Mouse (Mus musculus) lung, adult 2 months (tissue): ENCODE results near the gene Setd5. TPM values are rescaled to one million over a fixed set of nuclear protein-coding genes. Genes with fewer than 3 reads are reported as not detected.

Source experiments
- DNase-seq: peaks from one replicate; pipeline ENCODE4 v3.0.0; 2022
- H3K4me1 ChIP-seq: fragments of 200-500 bp; 2 replicates; pipeline ENCODE4 v1.6.1; 2011; ENCODE audit warnings: low read length; ENCODE audit not compliant: control insufficient read depth, insufficient read depth
- H3K4me3 ChIP-seq: fragments of 200-500 bp; replicated peaks from 2 replicates; pipeline ENCODE3; 2011; ENCODE audit warnings: low read depth, mild to moderate bottlenecking, control low read depth, low read length; ENCODE audit errors: extremely low read depth
- CTCF ChIP-seq: fragments of 200-500 bp; IDR thresholded peaks from 2 replicates; pipeline ENCODE4 v1.5.1; 2011; ENCODE audit warnings: mild to moderate bottlenecking, low read length, control low read depth; ENCODE audit not compliant: insufficient read depth
- POLR2A ChIP-seq: fragments of 200-500 bp; IDR thresholded peaks from 2 replicates; pipeline ENCODE4 v1.6.1; 2011; ENCODE audit warnings: low read depth, mild to moderate bottlenecking, control low read depth, low read length, borderline replicate concordance; ENCODE audit errors: extremely low read depth
- WGBS: fragments of 180-500 bp; shearing (Covaris S2); methylation state at CpG from one replicate; pipeline ENCODE4 v1.1.7; 2018; 5-methylcytosine and 5-hydroxymethylcytosine counted together
- polyA plus RNA-seq: library from polyadenylated mRNA; depleted of rRNA; stranded (reverse); fragments of >200 nt; gene quantifications from 2 replicates; pipeline ENCODE4 v1.2.3, GENCODE M21; 2012

The Setd5 gene
- polyA plus RNA-seq, 1 experiment = 30.6 TPM

DNA sequence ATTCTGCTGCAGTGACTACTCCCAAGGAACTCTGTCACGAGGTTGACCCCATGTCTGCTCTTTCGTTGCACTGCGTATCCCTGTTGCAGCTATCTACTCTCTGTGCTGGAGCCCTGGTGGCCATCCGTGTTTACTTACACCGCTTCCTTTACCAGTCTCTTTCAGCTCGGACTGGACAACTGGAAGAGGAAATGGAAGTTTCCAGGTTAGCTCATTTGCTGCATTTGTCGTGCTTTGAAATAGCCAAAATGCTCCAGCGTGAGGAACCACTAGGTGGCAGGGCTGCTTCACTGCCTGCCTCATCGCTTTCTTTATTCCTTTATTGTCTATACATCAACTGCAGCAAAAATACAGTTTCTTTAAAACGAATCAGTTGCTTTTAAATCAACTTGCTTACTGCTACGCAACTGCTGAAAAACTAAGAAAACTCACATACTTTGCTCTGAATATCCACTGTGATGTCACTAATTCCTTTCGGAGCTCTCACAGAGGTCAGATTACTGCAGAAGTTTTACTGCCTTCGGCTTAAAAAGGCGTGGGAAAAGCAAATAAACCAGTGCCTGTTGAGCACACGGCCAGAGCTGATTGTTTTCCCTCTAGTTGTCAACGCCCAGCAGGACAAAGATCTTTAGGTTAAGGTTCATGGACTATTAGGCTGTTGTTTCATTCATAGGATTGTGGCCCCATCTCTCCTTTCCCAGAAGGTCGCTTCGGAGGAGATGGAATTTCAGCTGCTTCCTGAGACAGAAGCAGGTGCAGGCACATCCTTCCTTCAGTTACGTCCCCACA is 39.0 kb upstream of the Setd5 start:
- peak; percentile 67 for DNase-seq
- TF ChIP-seq POLR2A (no peak), CTCF (peak; percentile 97)
- WGBS = 5% methylated on average over 19 of the region's 19 CpGs
- Histone ChIP-seq H3K4me1 (peaks cover 2% of the 10 kb centered on the region; the same call in 1 of the 2 replicates), H3K4me3 (peak overlapping the region; percentile 25)

DNA sequence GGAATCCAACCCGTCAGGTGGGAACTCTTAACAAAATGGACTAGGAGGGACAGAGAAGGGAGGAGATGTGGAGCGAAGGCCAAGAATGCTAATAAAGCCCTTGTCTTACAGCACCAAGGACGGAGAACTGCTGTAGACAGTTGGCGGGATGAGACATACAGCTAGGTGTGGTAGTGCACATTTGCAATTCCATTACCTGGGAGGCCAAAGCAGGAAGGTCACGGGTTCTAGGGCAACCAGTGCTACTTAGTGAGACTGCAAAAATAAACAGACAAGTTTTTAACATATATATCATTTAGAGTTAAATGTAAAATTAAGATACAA is 38.5 kb upstream of the Setd5 start:
- H3K4me1 ChIP-seq = peaks cover 2% of the 10 kb centered on the region; the same call in 1 of the 2 replicates
- no peak overlapping the region for H3K4me3 ChIP-seq
- no peak for TF ChIP-seq CTCF
- TF ChIP-seq POLR2A = no peak
- no peak for DNase-seq
- 53% methylated on average over 5 of the region's 5 CpGs for WGBS

- Histone ChIP-seq H3K4me1 (peaks cover 5% of the 10 kb centered on the region; the same call in 1 of the 2 replicates), H3K4me3 (no peak overlapping the region)
- WGBS = 70% methylated on average over 2 of the region's 2 CpGs
- TF ChIP-seq CTCF (no peak), POLR2A (no peak)
- DNase-seq = no peak
Measured at GRCm38 (mm10) chr6:113040319-113040718, 36.8 kb upstream of the Setd5 start.

GRCm38 (mm10) chr6:113041215-113041990 is 35.8 kb upstream of the Setd5 start:
- Histone ChIP-seq H3K4me3 (no peak overlapping the region), H3K4me1 (peaks cover 5% of the 10 kb centered on the region; the same call in 1 of the 2 replicates)
- no peak for DNase-seq
- TF ChIP-seq POLR2A (no peak), CTCF (no peak)
- WGBS = 76% methylated on average over 11 of the region's 11 CpGs

GRCm38 (mm10) chr6:113045575-113045974 is 31.6 kb upstream of the Setd5 start:
- Histone ChIP-seq H3K4me3 (peak overlapping the region; percentile 93), H3K4me1 (peaks cover 6% of the 10 kb centered on the region; the same call in 1 of the 2 replicates)
- TF ChIP-seq CTCF (no peak), POLR2A (no peak)
- DNase-seq = no peak
- WGBS = under 1% methylated on average over 11 of the region's 11 CpGs

- H3K4me1 ChIP-seq = peaks cover 6% of the 10 kb centered on the region; the same call in 1 of the 2 replicates
- H3K4me3 ChIP-seq = peak within 1 kb of the TSS; percentile 93
- DNase-seq = peak; percentile 95
- WGBS = under 1% methylated on average over 59 of the region's 59 CpGs
- no peak for TF ChIP-seq CTCF
- TF ChIP-seq POLR2A = peak; percentile 96
Measured at GRCm38 (mm10) chr6:113046041-113046975, 30.9 kb upstream of the Setd5 start, which contains the start of gene Thumpd3. TSS of gene Thumpd3 (plus strand) at chr6:113046225.

DNA sequence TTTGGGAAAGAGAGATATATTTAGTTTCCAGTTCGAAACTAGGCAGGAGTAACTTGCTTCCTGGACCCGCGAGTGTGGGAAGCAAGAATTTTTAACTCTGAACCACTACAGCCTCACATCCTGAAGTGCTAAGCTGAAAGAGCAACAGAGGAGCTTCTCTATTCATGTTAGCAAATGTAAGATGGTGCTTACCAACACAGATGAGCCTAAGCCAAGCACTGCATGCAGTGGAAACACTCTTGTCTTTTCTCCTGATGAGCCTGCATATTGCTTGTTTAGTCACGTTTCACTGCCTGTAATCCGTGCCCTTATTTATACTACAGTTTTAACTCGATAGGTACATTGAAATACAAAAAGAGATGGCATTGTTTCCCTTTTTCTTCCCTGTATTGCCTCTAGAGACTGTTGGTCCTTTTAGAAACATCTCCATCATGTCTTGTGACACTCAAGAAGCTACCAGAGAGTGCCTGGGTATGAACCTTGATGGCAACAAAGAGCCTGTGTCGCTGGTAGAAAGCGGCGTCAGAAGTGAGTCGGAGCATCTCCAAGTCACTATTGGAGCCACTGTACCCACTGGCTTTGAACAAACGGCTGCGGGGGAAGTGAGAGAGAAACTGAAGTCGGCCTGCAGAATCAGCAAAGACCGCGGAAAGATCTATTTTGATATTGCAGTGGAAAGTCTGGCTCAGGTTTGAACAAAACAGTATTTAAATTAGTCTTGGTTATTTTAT is 30.0 kb upstream of the Setd5 start:
- H3K4me3 ChIP-seq = no peak overlapping the region
- peaks cover 6% of the 10 kb centered on the region; the same call in 1 of the 2 replicates for H3K4me1 ChIP-seq
- WGBS = 40% methylated on average over 15 of the region's 15 CpGs
- TF ChIP-seq CTCF (no peak), POLR2A (no peak)
- DNase-seq = no peak

GRCm38 (mm10) chr6:113048371-113048770 is 28.8 kb upstream of the Setd5 start:
- DNase-seq = no peak
- Histone ChIP-seq H3K4me1 (peaks cover 6% of the 10 kb centered on the region; the same call in 1 of the 2 replicates), H3K4me3 (no peak overlapping the region)
- TF ChIP-seq POLR2A (no peak), CTCF (no peak)
- 95% methylated on average over 2 of the region's 2 CpGs for WGBS
